Mouse (Mus musculus): ENCODE results near the gene Slc51a.
A peak's percentile ranks its signal among the peaks of the same experiment; 100 is the strongest.

Slc51a gene

DNA sequence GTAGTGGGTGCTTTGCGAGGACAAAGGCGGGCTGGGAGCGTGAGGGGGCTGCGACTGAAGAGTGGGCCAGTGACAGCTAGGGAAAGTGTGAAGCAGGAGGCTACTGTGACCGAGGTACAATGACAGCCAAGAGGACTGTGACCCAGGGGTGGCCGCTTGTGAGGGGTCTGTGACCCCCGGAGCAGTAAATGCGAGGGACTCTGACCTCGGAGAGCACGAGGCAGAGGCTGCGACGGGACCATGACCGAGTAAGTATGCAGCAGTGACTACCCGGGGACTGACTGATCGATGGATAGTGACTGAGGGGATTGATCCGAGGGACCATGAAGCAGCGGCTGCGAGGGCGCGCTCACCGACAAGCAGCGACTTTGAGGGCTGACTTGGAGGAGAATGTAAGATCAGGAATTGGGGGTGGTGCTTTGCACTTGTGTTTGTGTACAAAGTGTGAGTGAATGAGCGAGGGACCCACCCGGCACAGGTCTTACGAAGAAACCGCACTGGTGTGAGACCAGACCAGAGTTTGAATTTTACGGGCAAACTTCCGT is 56.6 kb downstream of the Slc51a start:
- DNase-seq (ENCODE audit: low read depth, low spot score), result peak; percentile 44

DNA sequence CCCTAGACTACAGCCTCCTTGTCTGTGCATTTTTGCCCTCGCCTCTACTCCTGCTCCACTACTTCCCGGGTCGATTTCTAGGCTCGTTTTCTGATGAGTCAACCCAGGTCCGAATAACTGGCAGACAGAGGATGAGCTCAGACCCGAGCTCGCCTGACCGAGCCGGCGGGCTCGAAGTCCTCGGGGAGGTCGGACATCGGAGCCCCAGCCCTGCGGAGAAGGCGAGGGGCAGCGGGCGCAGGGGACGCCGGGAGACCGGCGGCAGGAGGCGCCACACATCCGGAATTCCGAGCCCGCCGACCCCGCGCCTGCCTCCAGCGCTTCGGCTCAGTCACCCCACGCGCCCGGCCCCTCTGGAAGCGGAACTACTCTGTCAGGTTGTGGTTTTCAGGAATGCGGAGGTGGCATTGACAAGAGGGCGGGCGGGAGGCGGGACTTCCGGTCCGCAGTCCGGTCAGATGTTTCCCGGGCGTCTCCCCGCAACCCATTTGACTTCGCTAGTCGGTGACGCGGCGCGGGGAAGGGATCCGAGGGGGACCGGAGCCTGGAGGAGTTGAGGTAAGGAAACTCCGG is 57.1 kb downstream of the Slc51a start, which contains the start of gene Pcyt1a:
TSS of gene Pcyt1a (plus strand) at position 448 of the 573 bp plus-strand sequence.
- peak; percentile 90 for DNase-seq (ENCODE audit: low read depth, low spot score)

DNA sequence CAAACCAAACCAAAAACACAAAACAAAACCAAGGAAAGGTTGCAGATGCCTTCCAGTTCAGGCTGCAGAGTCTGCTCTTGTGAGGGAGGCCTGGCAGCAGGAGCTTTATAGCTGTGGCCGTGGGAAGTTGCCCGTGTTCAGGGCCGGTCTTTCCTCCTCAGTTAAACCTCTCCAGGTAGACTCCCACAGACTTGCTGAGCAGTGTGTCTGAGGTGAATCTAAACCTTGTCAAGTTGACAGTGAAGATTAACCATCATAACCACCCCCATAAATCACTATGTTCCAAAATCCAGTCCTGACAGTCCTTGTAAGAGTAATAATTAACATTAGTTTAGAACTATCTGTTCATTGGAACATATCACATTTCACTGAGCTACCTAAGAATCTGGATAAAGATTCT is 60.2 kb downstream of the Slc51a start:
- DNase-seq (ENCODE audit: low read depth, low spot score), result no peak

Measured in CD4-positive helper T cell, adult 2 months (primary cell).